ENCODE assay signal across 9 mouse cellular contexts in genomic region chr6:91590806-91591571, GRCm38 (mm10).
A peak's percentile ranks its signal among the peaks of the same experiment; 100 is the strongest.
DNase-seq lines count a peak whose midpoint lies in the region; ATAC-seq lines count a peak whose summit lies in the region.
"Had no signal": no experiment of that assay in that cellular context is flagged by ENCODE, and none has a peak within 500 bp of the region (broad histone marks: within the 10 kb centered on the region; RNA-seq: fewer than 3 reads in every experiment).

No protein-coding gene starts in this region.

- H3K4me3 ChIP-seq in hindbrain, embryonic 16.5 days (ENCODE audit: low read length), result no peak overlapping the region
- no peak overlapping the region for H3K4me3 ChIP-seq in hindbrain, embryonic 14.5 days (replicated peaks; ENCODE audit: low read length)
- H3K4me3 ChIP-seq in forebrain, embryonic 13.5 days, result no peak overlapping the region
- H3K4me3 ChIP-seq: liver, embryonic 15.5 days had no signal

- 41% methylated on average over 8 of the region's 8 CpGs for WGBS in hindbrain, embryonic 16.5 days
- 49% methylated on average over 8 of the region's 8 CpGs for WGBS in hindbrain, embryonic 14.5 days
- WGBS in forebrain, embryonic 13.5 days, result 43% methylated on average over 8 of the region's 8 CpGs

- H3K9ac ChIP-seq in hindbrain, embryonic 16.5 days (ENCODE audit: low read depth, low read length), result no peak overlapping the region
- H3K9ac ChIP-seq in hindbrain, embryonic 14.5 days, result no peak overlapping the region
- no peak overlapping the region for H3K9ac ChIP-seq in forebrain, embryonic 13.5 days
- H3K9ac ChIP-seq: liver, embryonic 15.5 days had no signal

- H3K4me2 ChIP-seq in hindbrain, embryonic 16.5 days (ENCODE audit: low read length), result no peak overlapping the region
- H3K4me2 ChIP-seq in hindbrain, embryonic 14.5 days (replicated peaks), result no peak overlapping the region
- H3K4me2 ChIP-seq in forebrain, embryonic 13.5 days, result no peak overlapping the region
- H3K4me2 ChIP-seq: liver, embryonic 15.5 days had no signal

- 0 out of 2 replicates have a peak, but pooled peaks cover 3% of the 10 kb centered on the region for H3K4me1 ChIP-seq in hindbrain, embryonic 16.5 days (ENCODE audit: control insufficient read depth, insufficient read depth, low read depth, low read length)
- H3K4me1 ChIP-seq in hindbrain, embryonic 14.5 days (replicated peaks; ENCODE audit: control insufficient read depth, insufficient read depth, low read length), result no peaks in the 10 kb centered on the region; the same call in 1 of the 2 replicates
- peaks cover 18% of the 10 kb centered on the region for H3K4me1 ChIP-seq in forebrain, embryonic 13.5 days
- H3K4me1 ChIP-seq: liver, embryonic 15.5 days had no signal

- H3K9me3 ChIP-seq in hindbrain, embryonic 16.5 days (ENCODE audit: control insufficient read depth, low read length), result no peaks in the 10 kb centered on the region
- no peaks in the 10 kb centered on the region for H3K9me3 ChIP-seq in hindbrain, embryonic 14.5 days (ENCODE audit: control insufficient read depth, low read length)
- H3K9me3 ChIP-seq in forebrain, embryonic 13.5 days (replicated peaks), result no peaks in the 10 kb centered on the region
- H3K9me3 ChIP-seq: liver, embryonic 15.5 days had no signal

- H3K27me3 ChIP-seq in hindbrain, embryonic 16.5 days (replicated peaks; ENCODE audit: control insufficient read depth, insufficient read depth, low read length), result no peaks in the 10 kb centered on the region
- no peaks in the 10 kb centered on the region for H3K27me3 ChIP-seq in hindbrain, embryonic 14.5 days (ENCODE audit: control insufficient read depth, insufficient read depth, low read length)
- no peaks in the 10 kb centered on the region for H3K27me3 ChIP-seq in forebrain, embryonic 13.5 days
- H3K27me3 ChIP-seq: liver, embryonic 15.5 days had no signal

- H3K27ac ChIP-seq in hindbrain, embryonic 16.5 days (ENCODE audit: low read depth, low read length), result no peak overlapping the region
- H3K27ac ChIP-seq in hindbrain, embryonic 14.5 days, result no peak overlapping the region
- peak overlapping the region; percentile 25 for H3K27ac ChIP-seq in forebrain, embryonic 13.5 days
- H3K27ac ChIP-seq: liver, embryonic 15.5 days had no signal

- DNase-seq in hindbrain, embryonic 14.5 days (ENCODE audit: low spot score), result no peak
- peak; percentile 71 for DNase-seq in kidney, adult 18-20 months
- DNase-seq in lung, postnatal 4 days, result peak; percentile 51 to 63
- no peak for DNase-seq in left cerebral cortex, adult 8-10 months (ENCODE audit: low spot score in 2 of 2)
- no peak for DNase-seq in thymus, adult 18-20 months
- DNase-seq in cerebellum, adult 11-12 months, result no peak

- no peaks in the 10 kb centered on the region for H3K36me3 ChIP-seq in hindbrain, embryonic 16.5 days (ENCODE audit: control insufficient read depth, insufficient read depth, low read length)
- H3K36me3 ChIP-seq in hindbrain, embryonic 14.5 days (replicated peaks; ENCODE audit: control insufficient read depth, insufficient read depth), result no peaks in the 10 kb centered on the region
- no peaks in the 10 kb centered on the region for H3K36me3 ChIP-seq in forebrain, embryonic 13.5 days (ENCODE audit: poor library complexity, severe bottlenecking)
- H3K36me3 ChIP-seq: liver, embryonic 15.5 days had no signal

- ATAC-seq in hindbrain, embryonic 16.5 days, result peak; percentile 52; the same call in 1 of the 2 replicates
- no peak for ATAC-seq in hindbrain, embryonic 14.5 days (ENCODE audit: low FRiP score)
- no peak for ATAC-seq in forebrain, embryonic 13.5 days

Comparison
In these comparisons a context has a peak if more than half of its experiments do, and no peak if none do; other contexts are left out.
1. DNase-seq: peak in kidney, adult 18-20 months (single experiment) and lung, postnatal 4 days (2 of 2); none in hindbrain, embryonic 14.5 days (single experiment), left cerebral cortex, adult 8-10 months (0 of 2), thymus, adult 18-20 months (0 of 2) and cerebellum, adult 11-12 months (single experiment).